Mouse (Mus musculus): Measurements from ENCODE around the gene Ppfia1.

Ppfia1 gene

DNA sequence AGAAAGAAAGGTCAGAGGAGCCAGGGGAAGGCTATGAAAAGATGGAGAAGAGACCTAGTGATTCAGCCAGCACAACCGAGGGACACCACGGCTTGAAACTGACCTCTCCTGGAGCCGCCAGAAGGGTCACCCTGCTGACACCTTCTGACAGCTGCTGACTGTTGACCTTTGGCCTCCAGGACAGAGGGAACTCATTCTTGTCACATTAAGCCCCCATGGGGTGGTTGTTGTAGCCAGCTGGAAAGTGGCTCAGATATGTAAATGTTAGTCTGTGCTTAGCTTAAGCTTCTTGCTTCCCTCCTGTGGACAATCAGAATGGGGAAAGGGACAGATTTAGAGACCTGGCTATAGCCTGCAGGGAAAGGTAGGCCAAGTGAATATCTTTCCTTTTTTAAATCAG, 8.5 kb upstream of the Ppfia1 start:
- TF ChIP-seq NANOG (IDR thresholded peaks at IDR 0.05; ENCODE audit: borderline replicate concordance, low read length) = peak; percentile 66; the same call in 1 of the 2 replicates
- TF ChIP-seq POU5F1 (IDR thresholded peaks at IDR 0.05; ENCODE audit: borderline replicate concordance, low read length) = no peak
- Histone ChIP-seq H3K27me3 (ENCODE audit: insufficient read depth, low read length) (peaks cover 92% of the 10 kb centered on the region), H3K36me3 (ENCODE audit: insufficient read depth, low read length) (no peaks in the 10 kb centered on the region), H3K9me3 (ENCODE audit: low read length) (no peaks in the 10 kb centered on the region), H3K4me1 (replicated peaks; ENCODE audit: low read depth, low read length) (peaks cover 15% of the 10 kb centered on the region), H3K4me3 (replicated peaks; ENCODE audit: low read length) (no peak overlapping the region)

DNA sequence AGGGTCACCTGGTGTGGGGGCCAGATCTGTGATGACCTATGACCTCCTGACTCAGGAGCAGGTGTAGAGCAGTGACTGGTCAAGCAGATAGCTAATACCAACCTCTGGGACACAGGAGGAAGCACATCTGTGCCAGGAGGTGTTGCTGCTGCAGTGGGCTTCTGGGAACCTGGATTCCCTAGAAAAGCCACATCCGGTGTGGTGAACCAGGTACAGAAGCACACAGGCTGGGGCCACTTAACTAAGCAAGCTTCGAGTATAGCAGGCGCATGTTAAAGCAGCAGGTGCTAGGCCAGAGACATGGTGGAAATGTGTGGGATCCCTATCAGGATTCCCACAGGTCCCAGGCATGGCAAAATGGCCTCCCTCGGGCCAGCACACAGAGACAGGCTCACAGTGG, 7.1 kb upstream of the Ppfia1 start:
- Histone ChIP-seq H3K4me3 (replicated peaks; ENCODE audit: low read length) (no peak overlapping the region), H3K4me1 (replicated peaks; ENCODE audit: low read depth, low read length) (peaks cover 15% of the 10 kb centered on the region), H3K9me3 (ENCODE audit: low read length) (no peaks in the 10 kb centered on the region), H3K36me3 (ENCODE audit: insufficient read depth, low read length) (no peaks in the 10 kb centered on the region), H3K27me3 (ENCODE audit: insufficient read depth, low read length) (peaks cover 93% of the 10 kb centered on the region)
- no peak for TF ChIP-seq CTCF (conservative IDR thresholded peaks at IDR 0.05; ENCODE audit: low read length)
- TF ChIP-seq NANOG (IDR thresholded peaks at IDR 0.05; ENCODE audit: borderline replicate concordance, low read length) = no peak

DNA sequence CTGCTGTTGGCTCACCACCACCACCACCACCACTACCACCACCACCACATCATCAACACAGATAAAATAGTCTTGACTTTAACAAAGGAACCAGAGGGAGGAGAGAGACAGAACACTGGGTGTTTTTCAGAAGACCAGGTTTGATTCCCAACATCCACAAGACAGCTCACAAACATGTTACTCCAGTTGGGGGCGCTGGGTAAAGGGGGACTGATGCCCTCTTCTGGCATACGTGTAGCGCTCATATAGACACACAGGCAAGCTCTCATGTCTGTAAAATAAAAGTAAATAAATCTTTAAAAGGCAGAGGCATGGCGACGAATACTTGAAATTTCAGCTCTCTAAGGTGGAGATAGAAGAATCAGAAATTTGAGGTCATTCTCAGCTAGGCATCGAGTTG, 5.0 kb upstream of the Ppfia1 start:
- peaks cover 19% of the 10 kb centered on the region for H3K4me1 ChIP-seq (replicated peaks; ENCODE audit: low read depth, low read length)
- no peaks in the 10 kb centered on the region for H3K9me3 ChIP-seq (ENCODE audit: low read length)
- peaks cover 79% of the 10 kb centered on the region for H3K27me3 ChIP-seq (ENCODE audit: insufficient read depth, low read length)
- no peak overlapping the region for H3K4me3 ChIP-seq (replicated peaks; ENCODE audit: low read length)
- no peaks in the 10 kb centered on the region for H3K36me3 ChIP-seq (ENCODE audit: insufficient read depth, low read length)
- no peak for TF ChIP-seq POU5F1 (IDR thresholded peaks at IDR 0.05; ENCODE audit: borderline replicate concordance, low read length)
- TF ChIP-seq NANOG (IDR thresholded peaks at IDR 0.05; ENCODE audit: borderline replicate concordance, low read length) = no peak
- TF ChIP-seq CTCF (conservative IDR thresholded peaks at IDR 0.05; ENCODE audit: low read length) = no peak

DNA sequence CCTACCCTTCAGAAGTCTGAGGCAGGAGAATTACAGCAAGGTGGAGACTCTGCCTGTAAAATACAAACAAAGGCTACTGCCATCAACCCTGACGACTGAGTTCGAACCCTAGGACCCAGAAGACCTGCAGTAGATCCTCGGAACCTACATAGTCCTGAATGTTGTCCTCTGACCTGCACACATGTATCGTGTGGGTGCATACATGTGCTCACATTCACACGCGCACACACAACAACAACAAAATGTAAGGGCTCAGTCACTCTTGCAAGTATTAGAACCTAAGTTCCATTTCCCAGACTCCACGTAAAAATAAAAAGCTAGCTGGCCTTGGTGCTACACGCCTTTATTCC, 569 bp upstream of the Ppfia1 start:
- TF ChIP-seq CTCF (conservative IDR thresholded peaks at IDR 0.05; ENCODE audit: low read length) (no peak), NANOG (IDR thresholded peaks at IDR 0.05; ENCODE audit: borderline replicate concordance, low read length) (no peak), POU5F1 (IDR thresholded peaks at IDR 0.05; ENCODE audit: borderline replicate concordance, low read length) (no peak)
- peaks cover 42% of the 10 kb centered on the region for H3K27me3 ChIP-seq (ENCODE audit: insufficient read depth, low read length)
- peaks cover 27% of the 10 kb centered on the region for H3K36me3 ChIP-seq (ENCODE audit: insufficient read depth, low read length)
- no peaks in the 10 kb centered on the region for H3K9me3 ChIP-seq (ENCODE audit: low read length)
- H3K4me1 ChIP-seq (replicated peaks; ENCODE audit: low read depth, low read length) = peaks cover 17% of the 10 kb centered on the region
- H3K4me3 ChIP-seq (replicated peaks; ENCODE audit: low read length) = peak overlapping the region; percentile 90

DNA sequence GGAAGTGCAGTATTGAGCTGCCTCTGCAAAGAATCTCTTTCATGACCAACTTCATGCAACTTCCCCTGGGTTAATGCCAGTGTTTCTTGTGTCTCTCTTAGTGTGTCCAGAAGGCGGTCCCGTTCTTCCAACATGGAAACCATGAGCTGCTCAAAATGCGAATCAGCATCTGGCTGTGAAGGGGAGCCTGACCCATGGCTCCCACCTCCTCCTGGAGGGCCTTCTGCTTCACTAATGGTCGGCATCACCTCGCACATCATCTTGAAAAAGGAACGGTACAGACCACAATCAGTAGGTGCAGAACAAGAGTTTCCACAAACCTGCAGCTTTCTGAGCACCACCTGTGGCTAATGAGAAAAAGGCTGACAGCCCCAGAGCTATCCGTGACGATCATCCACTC, 1.3 kb downstream of the Ppfia1 start:
- no peaks in the 10 kb centered on the region for H3K9me3 ChIP-seq (ENCODE audit: low read length)
- TF ChIP-seq NANOG (IDR thresholded peaks at IDR 0.05; ENCODE audit: borderline replicate concordance, low read length) (no peak), CTCF (conservative IDR thresholded peaks at IDR 0.05; ENCODE audit: low read length) (no peak), POU5F1 (IDR thresholded peaks at IDR 0.05; ENCODE audit: borderline replicate concordance, low read length) (no peak)
- H3K27me3 ChIP-seq (ENCODE audit: insufficient read depth, low read length) = peaks cover 23% of the 10 kb centered on the region
- peaks cover 42% of the 10 kb centered on the region for H3K36me3 ChIP-seq (ENCODE audit: insufficient read depth, low read length)
- H3K4me3 ChIP-seq (replicated peaks; ENCODE audit: low read length) = peak overlapping the region; percentile 90
- H3K4me1 ChIP-seq (replicated peaks; ENCODE audit: low read depth, low read length) = peaks cover 17% of the 10 kb centered on the region

DNA sequence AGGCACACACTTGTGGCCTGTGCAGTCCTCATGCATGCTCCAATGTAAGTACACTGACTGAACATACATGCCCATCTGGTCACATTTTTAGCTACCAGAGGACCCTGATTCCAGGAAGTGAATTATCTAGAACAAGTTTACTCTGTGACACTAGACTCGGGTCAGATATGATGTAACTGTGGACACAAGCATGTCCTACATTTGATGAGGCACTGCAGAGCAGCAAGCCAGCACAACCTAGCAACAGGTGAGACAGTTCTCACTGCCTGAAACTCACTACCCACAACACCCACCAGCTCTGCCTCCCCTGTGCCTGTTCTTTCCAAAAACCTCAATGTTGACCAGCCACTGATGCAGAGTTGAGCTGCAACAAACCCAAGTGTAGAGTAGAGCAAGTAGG, 2.7 kb downstream of the Ppfia1 start:
- no peaks in the 10 kb centered on the region for H3K9me3 ChIP-seq (ENCODE audit: low read length)
- no peak for TF ChIP-seq CTCF (conservative IDR thresholded peaks at IDR 0.05; ENCODE audit: low read length)
- no peak for TF ChIP-seq NANOG (IDR thresholded peaks at IDR 0.05; ENCODE audit: borderline replicate concordance, low read length)
- TF ChIP-seq POU5F1 (IDR thresholded peaks at IDR 0.05; ENCODE audit: borderline replicate concordance, low read length) = no peak

DNA sequence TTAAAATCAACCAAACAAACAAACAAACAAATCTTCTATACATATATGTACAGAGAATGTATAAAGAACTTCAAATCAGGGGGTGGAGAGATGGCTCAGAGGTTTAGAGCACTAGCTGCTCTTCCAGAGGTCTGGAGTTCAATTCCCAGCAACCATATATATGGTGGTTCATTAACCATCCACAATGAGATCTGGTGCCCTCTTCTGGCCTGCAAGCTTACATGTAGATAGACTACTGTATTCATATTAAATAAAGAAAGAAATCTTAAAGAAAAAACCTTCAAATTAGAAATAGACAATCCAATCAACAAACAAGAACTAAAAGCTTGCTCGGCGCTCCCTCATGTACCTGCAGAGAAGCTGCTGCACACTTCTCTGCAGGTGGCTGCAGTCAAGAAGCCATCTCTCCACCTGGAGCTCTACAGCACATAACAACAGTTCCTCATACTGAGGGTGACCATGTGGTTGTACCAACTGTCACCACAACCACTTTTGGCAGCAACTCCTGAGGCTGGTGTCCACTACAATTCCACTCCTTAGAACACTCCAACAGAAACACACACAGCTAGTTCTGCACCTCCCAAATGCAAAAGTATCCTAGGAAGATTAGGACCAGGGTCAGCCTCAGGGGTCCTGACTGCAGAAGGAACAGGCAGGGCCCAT, 3.5 kb downstream of the Ppfia1 start:
- peaks cover 17% of the 10 kb centered on the region for H3K4me1 ChIP-seq (replicated peaks; ENCODE audit: low read depth, low read length)
- H3K4me3 ChIP-seq (replicated peaks; ENCODE audit: low read length) = no peak overlapping the region
- peaks cover 58% of the 10 kb centered on the region for H3K36me3 ChIP-seq (ENCODE audit: insufficient read depth, low read length)
- TF ChIP-seq NANOG (IDR thresholded peaks at IDR 0.05; ENCODE audit: borderline replicate concordance, low read length) (no peak), CTCF (conservative IDR thresholded peaks at IDR 0.05; ENCODE audit: low read length) (no peak), POU5F1 (IDR thresholded peaks at IDR 0.05; ENCODE audit: borderline replicate concordance, low read length) (no peak)
- no peaks in the 10 kb centered on the region for H3K9me3 ChIP-seq (ENCODE audit: low read length)
- H3K27me3 ChIP-seq (ENCODE audit: insufficient read depth, low read length) = peaks cover 1% of the 10 kb centered on the region; the same call in 1 of the 2 replicates

More for the DNA sequence above, 2.7 kb downstream of the Ppfia1 start:
- Histone ChIP-seq H3K4me1 (replicated peaks; ENCODE audit: low read depth, low read length) (peaks cover 17% of the 10 kb centered on the region), H3K27me3 (ENCODE audit: insufficient read depth, low read length) (peaks cover 9% of the 10 kb centered on the region), H3K36me3 (ENCODE audit: insufficient read depth, low read length) (peaks cover 51% of the 10 kb centered on the region), H3K4me3 (replicated peaks; ENCODE audit: low read length) (no peak overlapping the region)

DNA sequence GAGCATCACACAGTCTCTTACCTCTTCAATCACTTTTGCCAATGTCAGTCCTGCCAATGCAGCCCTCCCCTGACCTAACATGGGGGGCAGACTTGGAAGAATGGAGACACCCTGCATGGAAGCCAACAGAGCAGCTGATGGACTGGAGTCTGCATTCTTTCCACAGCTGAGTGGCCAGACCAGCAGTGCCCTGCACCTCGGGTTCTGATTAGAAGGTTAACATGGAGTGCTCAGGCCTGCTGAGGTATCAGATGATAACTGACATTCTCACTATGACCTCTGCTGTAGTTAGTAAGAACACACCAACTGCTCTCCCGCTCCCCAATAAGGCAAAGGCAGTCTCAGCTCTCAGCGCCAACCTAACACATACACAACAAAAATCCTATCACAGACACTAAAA, 8.3 kb downstream of the Ppfia1 start:
- H3K4me1 ChIP-seq (replicated peaks; ENCODE audit: low read depth, low read length) = no peaks in the 10 kb centered on the region
- no peak overlapping the region for H3K4me3 ChIP-seq (replicated peaks; ENCODE audit: low read length)
- no peaks in the 10 kb centered on the region for H3K27me3 ChIP-seq (ENCODE audit: insufficient read depth, low read length)
- TF ChIP-seq CTCF (conservative IDR thresholded peaks at IDR 0.05; ENCODE audit: low read length) (no peak), NANOG (IDR thresholded peaks at IDR 0.05; ENCODE audit: borderline replicate concordance, low read length) (no peak), POU5F1 (IDR thresholded peaks at IDR 0.05; ENCODE audit: borderline replicate concordance, low read length) (no peak)
- H3K36me3 ChIP-seq (ENCODE audit: insufficient read depth, low read length) = peaks cover 63% of the 10 kb centered on the region
- no peaks in the 10 kb centered on the region for H3K9me3 ChIP-seq (ENCODE audit: low read length)

DNA sequence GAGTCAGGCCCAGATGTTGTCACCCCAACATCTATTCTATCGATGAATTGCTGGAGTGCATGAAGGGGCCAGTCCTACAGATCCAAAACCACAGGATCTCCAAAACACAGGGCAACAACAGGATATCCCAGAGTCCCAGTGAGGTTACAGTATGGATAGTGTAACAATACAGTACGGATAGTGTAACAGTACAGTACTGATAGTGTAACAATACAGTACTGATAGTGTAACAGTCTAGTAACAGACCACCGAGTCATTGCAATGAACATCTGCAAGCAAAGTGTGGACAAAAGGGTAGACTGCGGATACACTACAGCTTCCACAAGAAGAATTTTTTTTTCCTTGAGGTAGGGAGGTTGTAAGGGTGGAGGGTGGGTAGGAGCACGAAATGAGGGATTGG, 12.2 kb downstream of the Ppfia1 start:
- no peaks in the 10 kb centered on the region for H3K9me3 ChIP-seq (ENCODE audit: low read length)

More for the DNA sequence above, 12.2 kb downstream of the Ppfia1 start:
- TF ChIP-seq CTCF (conservative IDR thresholded peaks at IDR 0.05; ENCODE audit: low read length) (no peak), NANOG (IDR thresholded peaks at IDR 0.05; ENCODE audit: borderline replicate concordance, low read length) (no peak), POU5F1 (IDR thresholded peaks at IDR 0.05; ENCODE audit: borderline replicate concordance, low read length) (no peak)
- Histone ChIP-seq H3K27me3 (ENCODE audit: insufficient read depth, low read length) (no peaks in the 10 kb centered on the region), H3K4me1 (replicated peaks; ENCODE audit: low read depth, low read length) (no peaks in the 10 kb centered on the region; the same call in 1 of the 2 replicates), H3K36me3 (ENCODE audit: insufficient read depth, low read length) (peaks cover 54% of the 10 kb centered on the region), H3K4me3 (replicated peaks; ENCODE audit: low read length) (no peak overlapping the region)
